Mouse (Mus musculus) spleen, postnatal 4 days (tissue): ENCODE data around the gene Ptprh.

ENCODE experiments used
- DNase-seq, 2 experiments: peaks; one replicate each; pipeline ENCODE4 v3.0.0; 2022; ENCODE audit warnings: low spot score in 2 of 2

The Ptprh gene

DNA sequence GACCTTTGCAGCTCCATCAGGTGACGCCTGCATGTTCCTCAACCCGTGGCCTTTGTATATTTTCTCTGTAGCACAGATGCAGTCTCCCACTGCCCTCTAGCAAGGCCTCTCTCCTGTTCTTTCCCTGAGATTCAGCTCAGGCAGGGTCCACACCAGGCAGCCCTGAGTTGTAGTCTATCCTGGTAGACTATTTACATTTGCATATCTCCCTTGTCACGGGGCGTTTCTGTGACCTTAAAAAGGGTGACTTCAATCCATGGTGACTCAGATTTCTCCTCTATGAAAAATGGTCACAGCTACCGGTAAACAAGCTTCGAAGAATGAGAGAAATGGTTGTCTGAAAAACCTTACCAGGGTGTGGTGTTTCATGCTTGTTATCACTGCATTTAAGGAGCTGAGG lies at the start of gene Ptprh:
TSS of gene Ptprh (minus strand) at position 169 of the 400 bp plus-strand sequence.
- DNase-seq: peak in 1 of 2 experiments; percentile 7

- no peak for DNase-seq
Observed at GRCm38 (mm10) chr7:4653351-4653750, 49.5 kb upstream of the Ptprh start.

DNA sequence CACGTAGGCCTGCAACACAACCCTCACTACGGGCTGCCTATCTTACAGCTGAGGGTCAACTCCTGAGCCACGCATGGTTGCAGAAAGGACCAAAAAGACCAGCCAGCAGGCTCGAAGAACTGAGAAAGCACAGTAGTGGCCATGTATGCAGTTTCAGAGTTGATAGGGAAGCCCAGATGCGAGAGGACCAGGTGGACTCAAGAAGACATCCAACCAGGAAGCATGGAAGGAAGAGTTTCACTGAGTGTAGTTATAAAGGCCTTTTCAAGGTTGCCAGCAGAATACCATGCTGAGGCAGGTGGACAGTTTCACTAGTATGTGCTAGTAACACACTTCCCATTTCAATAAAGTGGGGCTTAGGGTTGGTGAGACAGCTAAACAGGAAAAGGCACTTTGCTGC lies 48.9 kb upstream of the Ptprh start:
- DNase-seq: no peak

DNA sequence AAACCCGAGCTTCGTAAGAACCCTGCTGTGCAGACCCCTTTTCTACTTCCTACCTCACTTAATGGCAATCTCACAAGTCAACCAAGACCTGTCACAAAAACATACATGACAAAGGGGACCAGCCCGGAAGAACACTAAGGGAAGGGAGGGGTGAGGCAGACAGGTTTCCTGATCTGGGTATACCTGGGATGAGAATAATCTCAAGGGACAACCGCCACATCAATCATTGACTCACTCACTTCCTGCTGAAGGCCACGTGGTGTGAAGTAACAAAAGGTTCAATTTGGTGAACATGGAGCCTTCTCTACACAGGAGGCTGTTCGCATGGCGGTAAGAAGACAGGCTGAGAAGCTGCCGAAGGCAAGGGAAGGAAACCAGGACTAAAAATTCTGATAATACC lies 47.7 kb upstream of the Ptprh start:
- no peak for DNase-seq

- DNase-seq: no peak
Observed at GRCm38 (mm10) chr7:4647992-4648391, 44.2 kb upstream of the Ptprh start.

DNA sequence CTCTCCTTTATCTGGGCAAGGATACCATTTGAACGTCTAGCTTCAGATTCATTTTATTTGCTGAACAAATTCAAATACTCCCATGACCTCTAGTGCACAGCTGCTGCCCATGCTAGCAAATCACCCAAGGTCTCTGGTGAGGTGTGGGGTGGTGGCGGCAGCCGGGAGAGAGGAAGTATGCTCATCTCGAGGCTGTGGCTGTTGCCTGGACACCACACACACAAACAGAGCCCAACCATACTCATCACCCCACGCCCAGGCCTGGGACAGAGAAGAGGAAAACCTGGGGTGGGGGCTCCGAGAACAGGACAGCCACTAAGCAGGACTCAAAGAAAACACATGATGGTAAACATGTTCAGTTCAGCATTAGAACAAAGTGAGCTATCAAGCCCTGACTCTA lies 43.5 kb upstream of the Ptprh start:
- peak in 1 of 2 experiments; percentile 65 for DNase-seq

GRCm38 (mm10) chr7:4646806-4647205 lies 43.0 kb upstream of the Ptprh start:
- DNase-seq: no peak

GRCm38 (mm10) chr7:4643225-4643624 lies 39.4 kb upstream of the Ptprh start:
- no peak for DNase-seq

DNA sequence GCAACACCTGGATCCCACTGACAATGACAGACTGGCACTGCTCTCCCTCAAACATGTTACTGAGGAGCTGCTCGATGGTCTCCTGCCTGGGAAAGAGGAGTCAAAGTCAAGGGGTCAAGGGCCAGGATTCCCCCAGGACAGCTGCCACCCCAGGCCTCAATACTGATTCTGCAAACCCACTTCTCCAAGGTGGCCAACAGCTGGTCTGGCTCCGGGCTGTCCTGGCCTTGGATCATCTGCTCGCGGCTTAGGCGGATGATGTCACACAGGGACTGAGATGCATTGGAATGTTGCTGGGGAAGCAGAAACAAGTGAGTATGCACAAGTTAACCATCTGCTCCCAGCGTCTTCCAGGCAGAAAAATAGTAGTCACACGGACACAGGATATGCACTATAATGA lies 38.1 kb upstream of the Ptprh start:
- DNase-seq: no peak

GRCm38 (mm10) chr7:4641155-4641554 lies 37.3 kb upstream of the Ptprh start:
- no peak for DNase-seq

DNA sequence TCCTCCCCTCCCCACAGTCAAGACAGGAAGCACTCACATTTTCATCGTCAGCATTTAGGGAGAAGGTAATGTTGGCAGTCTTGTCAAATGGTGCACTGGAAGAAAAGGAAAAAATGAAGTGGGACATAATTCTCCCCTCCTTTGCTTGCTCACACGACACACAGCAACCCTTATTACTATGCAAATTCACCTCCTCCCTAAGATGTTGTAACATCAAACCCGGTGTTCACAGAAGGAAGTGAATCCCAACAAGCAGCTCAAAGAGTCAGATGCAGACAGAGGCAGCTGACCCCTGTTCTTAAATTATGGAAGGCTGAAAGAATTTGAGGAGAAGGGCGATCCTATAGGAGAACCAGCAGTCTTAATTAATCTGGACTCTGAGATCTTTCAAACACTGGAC lies 32.3 kb upstream of the Ptprh start:
- no peak for DNase-seq

- DNase-seq: peak; percentile 67 to 74
Observed at GRCm38 (mm10) chr7:4631031-4631430, 27.2 kb upstream of the Ptprh start, which contains the start of gene Tmem86b. TSS of gene Tmem86b (minus strand) at chr7:4631422.

- DNase-seq: peak; percentile 76 to 78
Observed at GRCm38 (mm10) chr7:4630198-4630597, 26.4 kb upstream of the Ptprh start.

- DNase-seq: peak; percentile 40 to 72
Observed at GRCm38 (mm10) chr7:4629586-4629985, 25.7 kb upstream of the Ptprh start.

GRCm38 (mm10) chr7:4625928-4626327 lies 22.1 kb upstream of the Ptprh start:
- no peak for DNase-seq

DNA sequence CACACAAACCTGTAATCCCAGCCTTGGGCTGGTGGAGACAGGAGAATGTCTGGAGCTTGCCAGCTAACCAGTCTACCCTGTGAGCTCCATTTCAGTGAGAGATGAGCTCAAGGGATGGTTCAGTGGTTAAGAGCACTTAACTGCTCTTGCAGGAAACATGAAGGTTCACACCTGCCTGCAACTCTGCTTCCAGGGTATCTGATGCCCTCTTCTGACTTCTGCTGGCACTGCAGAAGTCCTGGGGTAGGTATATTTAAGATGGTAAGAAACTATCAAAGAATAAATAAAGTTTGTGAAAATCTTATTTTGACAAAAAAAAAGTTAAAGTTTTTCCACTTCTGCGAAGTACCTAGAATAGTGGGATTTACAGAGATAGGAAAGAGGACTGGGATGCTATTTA lies 20.5 kb upstream of the Ptprh start:
- DNase-seq: no peak

GRCm38 (mm10) chr7:4623544-4624189 lies 19.8 kb upstream of the Ptprh start:
- peak; percentile 62 to 79 for DNase-seq

GRCm38 (mm10) chr7:4619979-4620378 lies 16.1 kb upstream of the Ptprh start:
- peak; percentile 66 to 86 for DNase-seq

DNA sequence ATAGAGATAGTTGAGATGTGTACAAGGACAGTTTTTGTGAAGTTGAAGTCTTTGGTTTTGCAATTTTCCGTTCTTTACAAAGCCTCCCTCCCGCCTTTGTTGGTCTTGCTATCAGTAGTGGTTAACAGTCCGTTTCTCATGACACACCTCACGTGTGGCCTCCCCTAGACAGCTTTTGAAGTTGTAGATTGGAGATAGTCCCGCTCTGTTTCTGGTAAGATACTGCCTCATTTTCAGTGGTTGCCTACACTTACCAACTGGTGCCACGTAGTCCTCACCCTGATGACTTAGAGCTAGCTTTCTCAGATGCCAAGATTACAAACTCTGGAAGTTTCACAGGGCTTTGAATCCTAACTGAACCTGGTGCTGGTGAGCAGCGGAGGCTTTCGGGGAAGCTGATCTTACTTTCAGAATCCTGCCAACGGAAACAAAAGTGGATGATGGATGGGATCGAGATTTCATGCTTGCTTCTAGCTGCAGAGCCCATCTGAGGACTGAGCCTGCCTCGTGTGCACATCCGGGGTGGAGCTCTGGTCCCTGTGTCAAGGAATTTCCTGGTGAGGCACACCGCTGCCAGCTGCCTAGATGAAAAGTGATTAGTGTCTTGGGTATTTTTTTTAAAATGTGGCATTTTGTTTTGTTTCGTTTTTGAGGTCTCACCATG lies 10.0 kb upstream of the Ptprh start:
- no peak for DNase-seq

DNA sequence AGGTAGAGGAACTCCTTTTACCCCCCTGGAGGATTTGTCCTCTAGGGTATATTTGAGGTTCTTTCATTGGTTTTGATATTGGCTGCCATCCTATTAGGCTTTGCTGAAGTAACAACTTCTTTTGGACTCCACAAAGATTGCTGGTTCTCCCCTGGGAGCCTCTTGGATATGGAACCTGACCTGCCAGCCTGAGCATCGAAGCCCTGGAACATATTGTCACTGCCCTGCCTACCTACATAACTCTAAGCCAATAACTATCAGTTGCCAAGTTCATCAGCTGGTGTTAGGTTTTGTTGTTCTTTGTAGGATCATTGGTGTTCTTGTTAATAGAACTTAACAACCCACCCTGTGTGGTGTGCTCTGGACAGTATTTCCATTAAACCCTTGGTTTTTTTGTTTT lies 9.1 kb upstream of the Ptprh start:
- DNase-seq: no peak

DNA sequence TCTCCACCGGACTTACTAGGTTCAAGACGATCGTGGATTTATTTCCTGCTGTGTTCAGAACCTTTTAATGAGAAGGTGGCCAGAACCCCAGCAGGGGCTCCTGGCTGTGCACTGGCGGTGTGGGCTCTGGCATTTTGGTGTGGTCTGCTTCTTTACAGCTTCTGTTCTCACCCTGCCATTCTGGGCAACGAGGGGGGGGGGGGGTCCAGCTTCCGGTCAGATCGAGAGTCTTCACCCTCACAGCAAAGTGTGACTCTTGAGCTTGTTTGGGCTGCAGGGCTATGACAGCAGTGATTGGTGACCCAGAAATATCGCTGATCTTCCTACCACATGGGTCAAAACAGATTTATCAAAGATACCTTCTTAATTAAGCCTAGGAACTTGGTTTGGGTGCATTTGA lies 8.5 kb upstream of the Ptprh start:
- no peak for DNase-seq

DNA sequence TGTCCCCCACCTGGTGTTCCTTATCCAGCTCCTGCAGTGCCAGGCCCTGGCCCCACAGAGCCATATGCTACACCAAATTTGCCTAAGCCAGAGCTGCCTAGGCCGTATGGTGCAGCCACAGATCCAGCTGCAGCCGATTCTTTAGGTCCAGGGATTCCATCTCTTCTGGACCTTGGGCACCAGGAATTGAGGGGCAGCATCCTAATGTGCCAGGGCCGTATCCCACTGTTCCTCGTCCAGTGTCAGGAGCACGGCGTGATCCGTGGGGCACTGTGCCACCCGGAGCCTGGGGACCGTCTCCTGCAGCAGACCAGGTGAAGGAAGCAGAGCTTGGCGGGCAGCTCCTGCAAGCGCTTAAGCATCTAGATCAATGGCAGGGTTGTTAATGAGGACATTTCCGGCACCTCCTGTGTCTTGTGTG lies 8.1 kb upstream of the Ptprh start:
- DNase-seq: no peak

- DNase-seq: no peak
Observed at GRCm38 (mm10) chr7:4611511-4611910, 7.7 kb upstream of the Ptprh start.

DNA sequence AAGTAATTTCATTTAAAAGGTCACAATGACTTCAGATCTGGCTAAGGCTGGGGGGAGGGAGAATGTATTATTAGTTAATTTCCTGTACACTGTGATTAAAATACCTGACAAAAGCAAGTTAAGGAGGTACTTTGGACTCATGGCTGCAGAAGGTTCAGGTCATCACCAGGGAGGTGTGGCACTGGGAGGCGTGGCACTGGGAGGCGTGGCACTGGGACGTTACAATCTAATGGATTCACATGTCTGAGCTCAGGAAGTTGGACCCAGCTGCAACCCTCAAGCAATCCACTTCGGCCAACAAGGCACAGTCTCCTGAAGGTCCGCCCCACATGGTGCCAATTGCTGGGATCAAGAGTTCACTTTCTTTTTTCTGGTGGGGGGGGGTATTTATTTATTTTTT lies 4.2 kb upstream of the Ptprh start:
- peak; percentile 11 to 54 for DNase-seq
